Mouse (Mus musculus) lung, embryonic 14.5 days (tissue): Measurements from ENCODE around the gene Exosc7. TPM values are rescaled to one million over a fixed set of nuclear protein-coding genes. Genes with fewer than 3 reads are reported as not detected.

Experiments
- ATAC-seq: fragments of 200-750 bp; cut with Nextera tagmentation; 2 replicates; pipeline ENCODE4 v1.8.0; 2017; ENCODE audit warnings: mild to moderate bottlenecking, moderate TSS enrichment, moderate library complexity; ENCODE audit not compliant: insufficient read depth
- DNase-seq: peaks from one replicate; pipeline ENCODE4 v3.0.0-alpha.2; 2015
- H3K27ac ChIP-seq: fragments of 300-500 bp; sonication (generic); 2 replicates; pipeline ENCODE4 v1.5.1; 2014; ENCODE audit warnings: low read depth, mild to moderate bottlenecking, moderate library complexity
- H3K27me3 ChIP-seq: fragments of 300-500 bp; sonication (generic); 2 replicates; pipeline ENCODE4 v1.6.1; 2014; ENCODE audit warnings: low read length, control low read depth; ENCODE audit not compliant: insufficient read depth
- H3K36me3 ChIP-seq: fragments of 300-500 bp; sonication (generic); 2 replicates; pipeline ENCODE4 v1.6.1; 2014; ENCODE audit warnings: control low read depth; ENCODE audit not compliant: insufficient read depth
- H3K4me1 ChIP-seq: fragments of 300-500 bp; sonication (generic); 2 replicates; pipeline ENCODE4 v1.6.1; 2014; ENCODE audit warnings: antibody characterized with exemption, control low read depth; ENCODE audit not compliant: insufficient read depth
- H3K4me2 ChIP-seq: fragments of 300-500 bp; sonication (generic); 2 replicates; pipeline ENCODE4 v1.6.1; 2014; ENCODE audit warnings: mild to moderate bottlenecking
- H3K4me3 ChIP-seq: fragments of 300-500 bp; sonication (generic); 2 replicates; pipeline ENCODE4 v1.5.1; 2014; ENCODE audit warnings: low read depth, low read length
- H3K9ac ChIP-seq: fragments of 300-500 bp; sonication (generic); 2 replicates; pipeline ENCODE4 v1.6.1; 2014
- H3K9me3 ChIP-seq: fragments of 300-500 bp; sonication (generic); 2 replicates; pipeline ENCODE4 v1.6.1; 2016; ENCODE audit warnings: low read depth, low read length, control low read depth
- CTCF ChIP-seq: IDR thresholded peaks from 2 replicates; pipeline ENCODE4 v1.5.1; 2016; ENCODE audit warnings: antibody characterized with exemption, low read depth
- WGBS: fragments of 180-500 bp; shearing (Covaris S2); extraction: QIAGEN DNeasy Blood & Tissue Kit; methylation state at CpG from one replicate; pipeline ENCODE4 v1.1.7; 2014; 5-methylcytosine and 5-hydroxymethylcytosine counted together
- polyA plus RNA-seq: library from polyadenylated mRNA; unstranded; fragments of >200 nt; fragmentation: Nextera tagmentation; extraction: Ambion mirVana; gene quantifications from 2 replicates; pipeline ENCODE4 v1.2.1, GENCODE M21; 2014

The Exosc7 gene
- polyA plus RNA-seq, 1 experiment from 2014 or later: 132 TPM

- Histone ChIP-seq H3K4me3 (no peak overlapping the region), H3K4me1 (no peaks in the 10 kb centered on the region), H3K36me3 (peaks cover 7% of the 10 kb centered on the region; the same call in 1 of the 2 replicates), H3K27ac (no peak overlapping the region), H3K4me2 (no peak overlapping the region), H3K27me3 (no peaks in the 10 kb centered on the region), H3K9ac (no peak overlapping the region), H3K9me3 (no peaks in the 10 kb centered on the region)
- DNase-seq (no peak), ATAC-seq (no peak)
- no peak for TF ChIP-seq CTCF
- WGBS: 83% methylated on average over 6 of the region's 6 CpGs
These were observed 60.7 kb downstream of the Exosc7 start for GRCm38 (mm10) chr9:123173760-123174159.

DNA sequence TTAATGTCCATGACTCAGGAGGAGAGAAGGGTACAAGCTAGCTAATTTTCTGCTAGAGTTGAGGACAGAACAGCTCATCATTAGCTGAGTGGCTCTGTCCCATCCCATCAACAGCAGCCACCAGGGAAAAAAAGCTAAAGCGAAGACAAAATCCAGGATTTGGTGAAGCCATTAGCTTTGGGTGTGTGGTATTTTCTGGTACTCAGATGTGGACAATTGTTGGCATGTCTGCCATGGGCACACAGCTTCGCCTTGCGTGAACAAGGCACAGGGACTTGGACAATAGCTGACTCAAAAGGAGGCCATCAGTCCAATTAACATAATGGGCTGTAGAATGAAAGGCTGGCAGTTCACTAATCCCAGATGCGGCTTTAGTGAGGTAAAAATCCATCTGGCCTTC is 61.3 kb downstream of the Exosc7 start:
- no peak overlapping the region for H3K4me2 ChIP-seq
- WGBS: 85% methylated on average over 4 of the region's 4 CpGs
- no peaks in the 10 kb centered on the region for H3K9me3 ChIP-seq
- H3K27ac ChIP-seq: no peak overlapping the region
- no peaks in the 10 kb centered on the region for H3K4me1 ChIP-seq
- TF ChIP-seq CTCF: no peak
- no peak overlapping the region for H3K9ac ChIP-seq
- no peaks in the 10 kb centered on the region for H3K27me3 ChIP-seq
- peaks cover 7% of the 10 kb centered on the region; the same call in 1 of the 2 replicates for H3K36me3 ChIP-seq
- no peak for ATAC-seq
- no peak overlapping the region for H3K4me3 ChIP-seq
- no peak for DNase-seq

GRCm38 (mm10) chr9:123177380-123178048 is 64.5 kb downstream of the Exosc7 start:
- WGBS: 85% methylated on average over 9 of the region's 9 CpGs
- Histone ChIP-seq H3K4me2 (no peak overlapping the region), H3K9me3 (no peaks in the 10 kb centered on the region), H3K4me1 (no peaks in the 10 kb centered on the region), H3K36me3 (peaks cover 5% of the 10 kb centered on the region; the same call in 1 of the 2 replicates), H3K27ac (no peak overlapping the region), H3K27me3 (no peaks in the 10 kb centered on the region), H3K9ac (no peak overlapping the region), H3K4me3 (no peak overlapping the region)
- TF ChIP-seq CTCF: no peak
- DNase-seq: no peak
- ATAC-seq: no peak

- no peak overlapping the region for H3K27ac ChIP-seq
- no peaks in the 10 kb centered on the region for H3K9me3 ChIP-seq
- H3K4me2 ChIP-seq: no peak overlapping the region
- H3K36me3 ChIP-seq: peaks cover 3% of the 10 kb centered on the region; the same call in 1 of the 2 replicates
- H3K4me1 ChIP-seq: no peaks in the 10 kb centered on the region
- TF ChIP-seq CTCF: no peak
- H3K27me3 ChIP-seq: no peaks in the 10 kb centered on the region
- DNase-seq (no peak), ATAC-seq (no peak)
- H3K9ac ChIP-seq: no peak overlapping the region
- 85% methylated on average over 6 of the region's 6 CpGs for WGBS
- H3K4me3 ChIP-seq: no peak overlapping the region
These were observed 67.0 kb downstream of the Exosc7 start for GRCm38 (mm10) chr9:123180003-123180402.

- Histone ChIP-seq H3K9ac (no peak overlapping the region), H3K27me3 (no peaks in the 10 kb centered on the region), H3K27ac (no peak overlapping the region), H3K9me3 (no peaks in the 10 kb centered on the region), H3K4me3 (no peak overlapping the region), H3K36me3 (0 out of 2 replicates have a peak, but pooled peaks cover 5% of the 10 kb centered on the region), H3K4me1 (no peaks in the 10 kb centered on the region), H3K4me2 (no peak overlapping the region)
- TF ChIP-seq CTCF: no peak
- no peak for ATAC-seq
- 70% methylated on average over 8 of the region's 8 CpGs for WGBS
- no peak for DNase-seq
These were observed 70.2 kb downstream of the Exosc7 start for GRCm38 (mm10) chr9:123183226-123183625.

GRCm38 (mm10) chr9:123185546-123185945 is 72.5 kb downstream of the Exosc7 start:
- no peak for TF ChIP-seq CTCF
- 41% methylated on average over 2 of the region's 2 CpGs for WGBS
- Histone ChIP-seq H3K4me2 (no peak overlapping the region), H3K9me3 (no peaks in the 10 kb centered on the region), H3K27me3 (no peaks in the 10 kb centered on the region), H3K4me1 (no peaks in the 10 kb centered on the region), H3K36me3 (0 out of 2 replicates have a peak, but pooled peaks cover 5% of the 10 kb centered on the region), H3K9ac (no peak overlapping the region), H3K27ac (no peak overlapping the region), H3K4me3 (no peak overlapping the region)
- no peak for ATAC-seq
- DNase-seq: no peak

Other genes with a start within 250 kb of the Exosc7 start
- gene Zfp445, start 247.2 kb upstream of the Exosc7 start, polyA plus RNA-seq: 70.9 and 71.0 TPM in 2 replicates
- gene Zkscan7, start 227.5 kb upstream of the Exosc7 start, polyA plus RNA-seq: 2.5 and 3.0 TPM in 2 replicates
- 22.7 and 24.8 TPM in 2 replicates for gene Zfp105, start 190.1 kb upstream of the Exosc7 start, polyA plus RNA-seq
- gene 1110059G10Rik, start 162.2 kb upstream of the Exosc7 start, polyA plus RNA-seq: 30.4 and 32.8 TPM in 2 replicates
- 80.5 and 82.9 TPM in 2 replicates for gene Kif15, start 162.2 kb upstream of the Exosc7 start, polyA plus RNA-seq
- 15.4 and 16.8 TPM in 2 replicates for gene Tmem42, start 91.9 kb upstream of the Exosc7 start, polyA plus RNA-seq
- 0.20 and 0.34 TPM in 2 replicates for gene Tgm4, start 78.5 kb upstream of the Exosc7 start, polyA plus RNA-seq
- 57.4 and 59.1 TPM in 2 replicates for gene Zdhhc3, start within 50 bp of the Exosc7 start, polyA plus RNA-seq
- gene Clec3b, start 37.7 kb downstream of the Exosc7 start, polyA plus RNA-seq: not detected in 2 replicates
- gene Cdcp1, start 102.8 kb downstream of the Exosc7 start, polyA plus RNA-seq: 12.5 and 13.4 TPM in 2 replicates
- 20.3 and 21.8 TPM in 2 replicates for gene Tmem158, start 147.5 kb downstream of the Exosc7 start, polyA plus RNA-seq